Mouse (Mus musculus) embryo, embryonic 9.5 days (tissue): ENCODE measurements at regions not wholly inside any gene's neighbourhood (a gene's known extent, or its start where the extent isn't known, plus 50 kb on each side); places are given as distances from the start of the nearest gene placed in this dataset.

Experiments
- DNase-seq: peaks from one replicate; pipeline ENCODE4 v3.0.0-alpha.2; 2017; ENCODE audit errors: extremely low spot score

DNA sequence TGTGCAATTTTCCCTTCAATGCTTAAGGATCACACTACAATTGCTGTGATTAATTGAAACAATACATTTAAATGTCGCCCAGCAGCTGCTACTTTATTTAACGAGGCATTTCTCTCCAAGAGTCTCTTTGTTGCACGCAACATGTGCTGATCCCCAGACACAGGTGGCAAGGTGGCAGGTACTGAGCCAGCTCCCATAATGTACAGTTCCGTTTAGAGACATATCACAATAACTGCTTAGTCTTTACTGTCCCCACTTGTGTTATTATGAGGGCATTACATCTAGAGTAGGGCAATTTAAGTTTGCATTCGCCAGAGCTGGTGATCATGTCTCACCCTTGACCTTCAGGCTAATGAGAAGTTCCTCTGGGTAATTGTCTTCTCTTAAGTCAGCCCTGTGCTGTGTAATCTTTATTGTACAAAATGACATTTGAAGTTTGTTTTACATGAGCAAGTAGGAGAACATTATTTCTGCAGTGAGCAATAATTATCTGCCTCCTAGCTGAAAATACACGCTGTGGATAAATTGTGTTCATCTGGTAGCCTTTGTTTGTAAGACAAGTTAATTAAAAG, 1005.7 kb upstream of the Nudt12 start:
- DNase-seq: no peak

DNA sequence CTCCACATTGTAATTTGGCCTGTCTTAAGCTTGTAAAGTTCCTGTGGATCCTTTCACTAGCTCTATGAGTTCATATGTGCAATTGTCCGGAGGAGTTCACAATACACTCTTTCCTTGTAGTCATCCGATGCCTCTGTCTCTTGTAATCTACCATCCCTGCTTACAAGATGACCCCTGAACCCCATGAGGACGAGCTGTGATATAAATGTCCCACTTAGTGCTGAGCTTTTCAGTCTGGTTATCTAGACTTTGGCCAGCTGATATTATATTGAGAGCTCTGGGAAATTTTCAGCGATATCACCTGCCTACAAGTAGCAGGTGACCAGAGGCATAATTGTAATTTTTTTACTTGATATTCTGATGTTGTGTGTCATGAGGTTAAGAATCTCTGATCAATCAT, 984.8 kb upstream of the Nudt12 start:
- no peak for DNase-seq

DNA sequence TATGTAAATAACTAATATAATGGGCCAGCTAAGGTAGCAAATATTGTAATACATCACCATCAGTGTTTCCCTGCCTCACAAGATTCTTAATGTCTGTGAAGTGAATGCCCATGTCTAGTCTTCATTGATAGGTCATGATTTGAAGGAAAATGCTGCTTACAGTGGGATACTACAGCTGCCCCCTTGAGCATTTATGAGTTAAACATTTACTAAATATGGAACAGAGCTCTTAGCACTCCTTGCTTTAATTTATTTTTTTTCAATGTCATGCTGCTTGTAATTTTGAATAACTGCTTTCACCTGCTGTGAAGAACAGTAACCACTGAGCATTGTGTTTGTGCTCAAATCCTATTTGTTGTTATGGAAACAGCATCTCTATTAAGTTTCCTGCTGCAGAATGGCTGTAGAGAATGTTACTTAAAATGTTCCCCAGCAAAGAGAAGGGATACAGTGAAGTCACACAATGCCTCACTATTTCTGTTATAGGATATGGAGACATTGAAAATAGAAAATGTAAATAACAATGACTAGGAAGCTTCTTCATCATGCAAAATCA, 966.2 kb upstream of the Nudt12 start:
- no peak for DNase-seq

DNA sequence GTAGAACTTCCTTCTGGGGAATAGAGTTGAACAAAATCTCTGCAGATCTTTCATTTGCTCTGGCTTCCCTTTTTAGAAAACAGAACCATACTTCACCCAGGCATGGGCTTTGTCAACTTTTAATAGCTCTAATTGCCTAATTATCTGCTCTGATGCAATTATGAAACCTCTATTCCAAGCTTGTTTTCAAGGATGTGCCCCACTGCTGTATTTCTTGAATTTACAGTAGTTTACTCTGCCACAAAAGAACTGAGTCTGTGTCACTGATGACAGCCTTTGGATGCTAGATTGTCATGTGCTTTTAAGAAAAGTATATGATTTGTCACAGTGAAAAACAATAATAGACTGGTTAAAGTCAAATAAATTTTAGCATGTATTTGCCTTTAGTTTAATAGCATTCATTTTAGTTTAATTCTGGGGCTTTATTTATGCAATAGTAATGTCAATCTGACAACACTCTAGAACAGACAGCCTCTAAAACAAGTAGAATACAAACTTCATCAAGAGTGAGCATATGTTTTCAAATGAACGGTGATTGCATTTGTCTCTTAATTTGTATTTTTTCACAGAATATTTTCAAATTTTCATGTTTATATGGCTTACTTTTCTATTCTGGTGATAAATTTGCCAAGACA, 964.1 kb upstream of the Nudt12 start:
- DNase-seq: no peak

DNA sequence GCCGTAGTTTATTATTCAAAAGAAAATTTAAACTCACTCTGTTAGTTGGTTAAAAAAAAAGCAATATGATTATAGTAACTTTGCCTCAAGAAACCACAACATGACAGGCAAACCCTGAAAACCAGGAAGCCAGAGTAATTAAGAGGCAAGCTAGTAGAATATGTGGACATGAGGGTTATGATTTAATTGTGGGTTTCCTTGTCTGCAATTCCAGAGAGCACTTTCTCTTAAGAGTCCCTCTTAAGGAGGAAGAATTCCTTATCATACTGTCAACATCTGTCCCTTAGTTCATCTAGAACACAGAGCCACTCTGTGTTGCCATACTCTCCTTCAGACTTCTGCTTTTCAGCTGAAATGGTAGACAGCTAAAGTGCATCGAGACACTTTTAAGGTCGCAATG, 954.2 kb upstream of the Nudt12 start:
- DNase-seq: no peak

DNA sequence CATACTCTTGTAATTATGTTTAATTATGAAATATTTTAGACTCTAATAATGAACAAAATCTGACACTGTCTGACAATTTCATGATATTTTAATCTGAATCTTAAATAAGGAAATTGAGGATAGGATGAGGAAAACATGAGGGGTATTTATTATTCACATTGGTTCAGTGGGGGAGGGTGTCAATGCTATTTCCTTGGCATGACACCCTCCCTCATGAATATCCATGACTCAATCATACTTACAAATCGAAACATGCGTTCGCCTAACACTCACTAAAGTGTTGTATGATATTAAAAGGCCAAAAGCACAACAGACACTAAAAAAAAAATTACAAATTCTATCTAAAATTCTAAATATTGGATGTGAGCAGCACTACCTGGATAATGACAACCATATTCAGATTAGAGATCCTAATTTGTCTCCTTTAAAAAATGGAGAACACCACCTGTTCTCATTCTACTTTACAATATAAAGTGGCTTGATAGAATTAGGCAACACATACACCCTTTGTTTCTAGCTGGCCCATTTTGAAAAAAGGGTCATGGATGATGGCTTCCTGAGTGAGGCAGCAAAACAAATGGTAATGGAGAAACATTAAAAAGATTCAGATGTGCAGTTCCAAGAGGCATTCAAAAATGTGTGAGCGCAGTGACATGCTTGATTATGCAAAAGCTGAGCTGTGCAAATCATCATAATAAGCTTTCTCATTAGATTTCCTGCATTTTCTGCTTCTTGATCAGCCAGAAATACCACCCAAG, 942.3 kb upstream of the Nudt12 start:
- DNase-seq: no peak

DNA sequence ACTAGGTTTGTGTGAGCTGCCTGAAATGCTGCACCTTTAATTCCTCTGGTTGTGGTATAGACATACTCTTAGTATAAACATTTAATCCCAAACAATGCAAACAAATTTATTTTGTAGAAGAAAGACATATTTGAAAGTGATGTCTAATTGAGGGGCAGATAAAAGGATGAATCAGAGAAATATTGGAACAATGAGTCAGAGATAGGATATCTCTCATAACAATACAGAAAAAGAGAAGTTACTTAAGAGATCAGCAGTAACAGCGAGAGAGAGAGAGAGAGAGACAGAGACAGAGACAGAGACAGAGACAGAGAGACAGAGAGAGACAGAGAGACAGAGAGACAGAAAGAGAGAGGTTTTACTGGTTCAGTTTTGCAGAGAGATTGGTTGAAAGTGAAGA, 933.3 kb upstream of the Nudt12 start:
- no peak for DNase-seq

DNA sequence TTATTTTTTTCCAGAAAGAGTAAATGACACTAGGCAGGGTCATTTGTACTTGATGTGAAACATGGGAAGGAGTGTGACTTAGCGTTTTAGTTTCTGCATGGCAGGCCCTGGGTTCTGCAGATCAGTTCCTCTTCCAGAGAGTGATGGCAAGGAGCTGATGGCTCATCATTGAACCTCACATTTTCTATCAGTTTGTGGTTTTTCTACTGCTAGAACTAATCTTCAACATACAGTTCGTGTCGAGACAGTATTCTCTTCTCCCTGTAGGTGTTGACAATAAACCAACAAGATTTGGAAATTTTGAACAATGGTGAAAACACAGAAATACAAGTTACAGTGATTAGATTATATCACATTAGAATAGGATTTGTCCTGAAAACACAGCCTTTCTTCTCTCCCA, 891.2 kb upstream of the Nudt12 start:
- no peak for DNase-seq

DNA sequence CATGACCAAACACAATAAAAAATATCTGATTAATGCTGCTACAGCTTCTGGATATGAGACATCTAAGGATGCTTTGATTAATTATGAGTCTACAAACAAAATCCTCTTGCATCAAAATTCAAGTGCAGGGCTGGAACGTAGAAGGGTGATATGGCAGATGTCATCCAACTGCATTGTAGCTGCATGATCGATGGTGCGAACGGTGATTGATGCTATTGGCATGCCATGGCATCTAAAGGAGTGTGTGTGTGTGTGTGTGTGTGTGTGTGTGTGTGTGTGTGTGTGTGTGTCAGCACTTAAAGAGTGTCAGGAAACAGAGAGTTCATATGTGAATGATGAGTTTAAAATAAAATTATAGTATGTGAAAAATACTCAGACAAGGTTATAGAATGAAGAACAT, 864.6 kb upstream of the Nudt12 start:
- DNase-seq: no peak

DNA sequence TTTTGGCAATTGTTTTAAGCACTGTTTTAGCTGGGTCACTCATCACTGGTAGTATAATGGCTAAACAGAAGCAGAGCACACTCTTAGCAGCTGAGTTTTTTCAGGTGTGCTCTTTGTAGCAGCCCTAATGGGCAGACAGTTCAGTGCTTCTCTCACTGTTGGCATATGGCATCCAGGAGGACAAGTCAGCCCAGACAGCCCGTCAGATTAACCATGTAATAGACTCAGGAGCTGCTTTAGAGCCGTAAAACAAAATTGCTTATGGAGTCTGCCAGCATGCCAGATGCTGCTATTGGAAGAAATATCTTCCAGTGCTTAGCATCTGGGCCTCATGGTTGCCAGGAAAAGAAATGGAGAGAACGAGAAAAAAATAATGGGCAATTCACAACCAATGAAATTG, 835.7 kb upstream of the Nudt12 start:
- DNase-seq: no peak

DNA sequence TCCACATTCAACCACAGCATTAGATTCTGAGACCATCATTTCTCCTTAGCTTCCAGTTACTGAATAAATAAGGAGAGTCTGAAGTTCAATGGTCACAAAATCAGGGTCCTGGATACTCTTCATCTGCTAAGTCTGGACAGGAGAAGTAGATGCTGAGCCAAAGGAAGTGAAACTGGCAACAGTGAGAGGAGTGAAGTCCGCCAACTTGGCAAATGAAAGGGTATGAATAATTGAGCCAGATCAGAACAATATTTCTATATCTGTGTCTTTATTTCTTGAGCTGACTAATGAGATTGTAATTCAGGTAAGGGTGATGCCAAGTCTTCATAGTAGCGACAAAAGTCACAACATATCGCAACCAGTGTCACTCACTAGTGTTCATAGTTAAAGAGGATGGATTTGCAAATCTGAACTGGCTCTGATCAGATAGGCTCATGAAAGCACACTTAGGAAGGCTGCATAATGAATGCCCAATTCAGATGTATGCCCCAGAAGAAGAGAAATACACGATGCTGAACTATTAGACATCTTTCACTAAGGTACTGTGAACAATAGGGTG, 832.2 kb upstream of the Nudt12 start:
- DNase-seq: no peak

DNA sequence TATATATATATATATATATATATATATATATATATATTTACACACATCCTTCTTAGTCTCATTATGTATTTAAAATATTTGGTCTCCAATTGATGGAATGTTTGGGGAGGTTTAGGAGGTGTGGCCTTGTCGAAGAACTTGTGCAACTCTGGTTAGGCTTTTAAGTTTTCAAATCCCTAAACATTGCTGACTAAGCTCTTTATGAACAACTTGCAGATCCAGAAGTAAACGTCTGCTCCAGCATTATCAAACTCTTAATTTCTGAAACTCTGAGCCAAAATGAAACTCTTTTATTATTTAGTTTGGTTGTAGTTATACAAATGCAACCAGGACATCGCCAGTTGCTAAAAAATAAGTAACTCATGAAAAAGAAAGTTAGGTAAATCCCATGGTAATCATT, 792.7 kb upstream of the Nudt12 start:
- DNase-seq: no peak

DNA sequence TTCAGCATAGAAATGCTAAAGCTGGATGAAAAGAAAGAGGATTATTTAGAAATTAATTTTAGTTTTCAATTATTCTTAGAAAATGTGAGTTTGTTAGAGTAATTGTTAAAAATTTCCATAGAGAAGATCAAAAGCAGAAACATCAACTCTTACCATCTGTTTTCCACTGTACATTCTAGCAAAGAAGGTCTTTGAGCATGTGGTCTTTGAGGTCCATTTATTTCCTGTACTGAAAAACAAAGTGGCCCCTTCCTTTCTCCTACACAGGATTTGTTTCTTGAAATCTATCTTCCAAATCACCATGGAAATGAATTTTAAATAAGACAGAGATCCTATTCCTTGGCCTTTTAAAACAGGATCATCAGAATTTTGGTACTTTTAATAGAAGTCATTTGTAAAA, 780.3 kb upstream of the Nudt12 start:
- no peak for DNase-seq

DNA sequence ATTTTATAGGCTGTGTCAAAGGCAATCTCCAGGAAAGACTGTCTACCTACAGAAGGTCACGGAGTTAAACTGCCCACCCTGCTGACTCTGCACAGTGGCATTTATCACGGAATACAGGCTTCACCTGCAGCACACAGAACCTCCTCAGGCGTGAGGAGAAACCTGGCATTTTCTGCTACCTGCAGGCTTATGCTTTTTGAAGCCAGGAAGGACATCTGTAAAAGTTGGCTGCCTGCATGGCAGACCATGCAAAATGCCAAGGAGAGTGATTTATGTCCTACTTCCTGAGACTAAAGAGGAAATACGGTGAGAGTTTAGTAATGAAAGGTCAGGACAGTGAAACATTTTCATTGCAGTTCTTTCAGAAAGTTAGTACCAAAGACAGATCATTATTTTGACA, 779.6 kb upstream of the Nudt12 start:
- peak; percentile 4 for DNase-seq

DNA sequence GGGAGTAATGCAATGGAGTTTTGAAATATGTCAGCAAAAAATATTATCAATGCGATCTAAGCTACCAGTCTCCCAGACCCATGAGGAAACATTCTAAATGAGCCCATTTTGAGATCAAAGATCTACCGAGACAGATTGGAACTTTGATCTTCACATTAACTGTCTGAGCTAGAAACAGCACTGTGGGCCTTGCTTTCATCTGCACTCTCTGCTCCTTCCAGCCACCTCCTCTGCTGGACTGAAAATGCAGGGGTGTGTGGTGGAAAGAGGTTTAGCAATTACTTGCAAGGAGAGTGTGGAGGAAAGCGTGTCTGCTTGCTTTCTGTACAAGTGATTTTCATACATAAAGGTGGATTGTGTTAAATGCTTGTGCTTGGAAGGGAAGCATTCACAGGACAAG, 760.9 kb upstream of the Nudt12 start:
- DNase-seq: peak; percentile 17

DNA sequence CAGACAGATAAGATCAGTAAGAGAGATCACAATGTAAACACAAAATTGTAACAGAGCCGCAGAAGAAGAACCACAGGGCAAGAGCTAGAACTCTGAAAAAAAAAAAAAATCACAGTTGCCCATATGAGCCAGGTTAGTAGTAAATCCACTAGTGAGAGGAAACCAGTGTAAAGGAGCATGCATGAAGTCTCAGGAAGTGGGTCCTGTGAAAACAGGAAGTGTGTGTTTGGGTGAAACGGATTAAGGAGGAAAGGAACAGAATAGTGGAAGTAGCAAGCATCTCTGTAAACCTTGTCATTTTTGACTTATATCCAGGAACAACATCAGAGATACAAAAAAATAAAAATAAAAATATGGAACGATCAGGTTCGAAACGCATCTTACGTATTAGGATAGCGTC, 753.4 kb upstream of the Nudt12 start:
- no peak for DNase-seq

DNA sequence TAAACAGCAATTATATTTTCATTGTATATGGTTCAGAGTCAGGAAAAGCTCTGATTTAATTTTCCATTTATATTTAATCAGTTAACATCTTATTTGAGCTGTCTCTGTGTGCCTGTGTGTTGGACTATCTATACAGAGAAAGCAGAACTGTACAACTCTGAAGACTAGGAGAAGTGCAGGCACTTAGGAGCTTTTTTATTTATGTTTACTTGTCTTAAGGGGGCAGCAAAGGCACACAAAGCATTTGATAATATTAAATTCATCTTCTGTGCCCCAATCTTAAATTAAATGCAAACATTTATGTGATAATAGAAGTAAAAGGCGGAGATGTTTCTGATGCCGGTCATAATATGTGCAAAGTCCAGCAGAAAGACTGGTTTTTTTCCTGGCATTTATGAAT, 751.3 kb upstream of the Nudt12 start:
- no peak for DNase-seq

DNA sequence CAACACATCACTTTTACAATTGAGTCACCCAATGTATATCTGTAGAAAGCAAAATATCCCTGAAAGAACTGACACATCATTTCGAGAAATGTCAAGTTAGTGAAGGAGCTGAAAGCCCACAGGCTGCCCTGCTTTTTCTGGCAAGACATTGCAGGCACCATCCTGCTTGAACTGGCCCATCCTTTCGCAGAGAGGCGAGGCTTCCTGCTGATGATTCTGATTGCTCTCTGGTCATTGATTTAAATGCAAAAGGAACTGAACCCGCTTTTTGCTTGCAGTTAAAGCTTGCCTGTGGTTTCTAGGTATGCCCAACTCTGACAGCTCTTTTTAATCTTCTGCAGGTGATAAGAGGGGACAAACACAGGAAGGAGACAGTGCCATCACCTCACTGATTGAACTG, 748.9 kb upstream of the Nudt12 start:
- DNase-seq: no peak

DNA sequence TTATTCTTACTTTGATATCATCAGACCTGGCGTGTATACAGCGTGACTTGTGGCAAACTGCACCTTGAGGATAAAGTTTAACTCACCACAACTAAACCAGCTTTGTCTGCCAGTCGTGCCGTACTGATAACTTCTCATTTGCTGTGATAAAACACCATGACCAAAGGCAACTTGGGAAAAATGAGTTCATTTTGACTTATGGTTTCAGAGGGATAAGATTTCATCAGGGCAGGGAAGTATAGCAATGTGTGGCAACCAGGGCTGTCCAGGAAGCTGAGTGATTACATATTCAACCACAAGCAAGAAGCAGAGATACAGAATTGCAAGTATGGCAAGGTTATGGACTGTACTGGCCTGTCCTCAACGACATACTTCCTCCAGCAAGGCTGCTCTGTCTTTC, 747.7 kb upstream of the Nudt12 start:
- no peak for DNase-seq

DNA sequence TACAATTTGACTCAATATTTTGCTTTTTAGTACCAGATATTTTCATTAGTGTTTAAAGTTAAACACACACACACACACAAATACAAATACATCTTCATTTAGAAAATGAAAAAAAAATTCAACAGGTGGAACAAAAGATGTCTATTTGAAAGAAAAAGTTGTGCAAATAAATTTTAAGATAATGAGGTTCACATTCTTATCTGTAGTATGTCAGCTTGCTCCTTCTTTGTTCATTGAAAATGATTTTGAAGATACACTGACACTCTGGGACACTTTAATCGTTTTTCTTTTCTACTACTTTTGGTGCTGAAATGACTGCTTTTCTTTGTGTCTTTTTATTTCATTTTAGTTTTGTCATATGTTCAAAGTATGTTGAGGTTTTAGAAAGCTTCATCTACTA, 732.9 kb upstream of the Nudt12 start:
- no peak for DNase-seq
